Mouse (Mus musculus): ENCODE results near the gene Kcnj6. TPM values are rescaled to one million over a fixed set of nuclear protein-coding genes. Genes with fewer than 3 reads are reported as not detected.
"Not testable (repeated sequence)": the region's sequence is repeated elsewhere in the genome, so short reads cannot be mapped to it uniquely, and the experiment has no call there.

Kcnj6 gene
- polyA plus RNA-seq, 1 experiment from 2014 or later: not detected

- H3K4me2 ChIP-seq: no peak overlapping the region
These were observed 175.9 kb downstream of the Kcnj6 start for GRCm38 (mm10) chr16:94821610-94822009.

GRCm38 (mm10) chr16:94816391-94816790 lies 181.1 kb downstream of the Kcnj6 start:
- Histone ChIP-seq H3K27ac (no peak overlapping the region), H3K4me2 (no peak overlapping the region), H3K9ac (replicated peaks) (no peak overlapping the region), H3K9me3 (peaks cover 19% of the 10 kb centered on the region), H3K4me3 (replicated peaks) (no peak overlapping the region), H3K27me3 (no peaks in the 10 kb centered on the region), H3K4me1 (replicated peaks) (no peaks in the 10 kb centered on the region), H3K36me3 (no peaks in the 10 kb centered on the region)
- ATAC-seq (ENCODE audit: insufficient number of reproducible peaks, insufficient read depth, low FRiP score, low TSS enrichment, low read depth): no peak
- WGBS: 17% methylated on average over 6 of the region's 6 CpGs

More at GRCm38 (mm10) chr16:94821610-94822009, 175.9 kb downstream of the Kcnj6 start:
- no peaks in the 10 kb centered on the region for H3K27me3 ChIP-seq
- H3K27ac ChIP-seq: no peak overlapping the region
- no peaks in the 10 kb centered on the region for H3K9me3 ChIP-seq
- H3K9ac ChIP-seq (replicated peaks): no peak overlapping the region
- ATAC-seq (ENCODE audit: insufficient number of reproducible peaks, insufficient read depth, low FRiP score, low TSS enrichment, low read depth): no peak
- no peak overlapping the region for H3K4me3 ChIP-seq (replicated peaks)
- WGBS: 87% methylated on average over 11 of the region's 11 CpGs
- H3K36me3 ChIP-seq: no peaks in the 10 kb centered on the region
- no peaks in the 10 kb centered on the region for H3K4me1 ChIP-seq (replicated peaks)

- H3K36me3 ChIP-seq: no peaks in the 10 kb centered on the region
- ATAC-seq (ENCODE audit: insufficient number of reproducible peaks, insufficient read depth, low FRiP score, low TSS enrichment, low read depth): no peak
These were observed 181.6 kb downstream of the Kcnj6 start for GRCm38 (mm10) chr16:94815891-94816290.

GRCm38 (mm10) chr16:94809286-94809685 lies 188.2 kb downstream of the Kcnj6 start:
- WGBS: 18% methylated on average over 1 of the region's 1 CpGs
- H3K9ac ChIP-seq (replicated peaks); H3K36me3 ChIP-seq; ATAC-seq (ENCODE audit: insufficient number of reproducible peaks, insufficient read depth, low FRiP score, low TSS enrichment, low read depth); H3K4me2 ChIP-seq; H3K4me3 ChIP-seq (replicated peaks); H3K27me3 ChIP-seq; H3K27ac ChIP-seq; H3K4me1 ChIP-seq (replicated peaks): not testable (repeated sequence)
- H3K9me3 ChIP-seq: peaks cover 17% of the 10 kb centered on the region

More at GRCm38 (mm10) chr16:94815891-94816290, 181.6 kb downstream of the Kcnj6 start:
- Histone ChIP-seq H3K27ac (no peak overlapping the region), H3K9me3 (peaks cover 19% of the 10 kb centered on the region), H3K27me3 (no peaks in the 10 kb centered on the region), H3K4me3 (replicated peaks) (no peak overlapping the region), H3K4me2 (no peak overlapping the region), H3K9ac (replicated peaks) (no peak overlapping the region), H3K4me1 (replicated peaks) (no peaks in the 10 kb centered on the region)
- WGBS: 83% methylated on average over 6 of the region's 6 CpGs

GRCm38 (mm10) chr16:94798241-94798640 lies 199.3 kb downstream of the Kcnj6 start:
- Histone ChIP-seq H3K4me3 (replicated peaks) (no peak overlapping the region), H3K27me3 (no peaks in the 10 kb centered on the region), H3K36me3 (no peaks in the 10 kb centered on the region), H3K9ac (replicated peaks) (no peak overlapping the region), H3K4me2 (no peak overlapping the region), H3K27ac (no peak overlapping the region), H3K4me1 (replicated peaks) (no peaks in the 10 kb centered on the region), H3K9me3 (peaks cover 7% of the 10 kb centered on the region; the same call in 1 of the 2 replicates)
- no peak for ATAC-seq (ENCODE audit: insufficient number of reproducible peaks, insufficient read depth, low FRiP score, low TSS enrichment, low read depth)
- WGBS: 87% methylated on average over 11 of the region's 12 CpGs

- Histone ChIP-seq H3K27ac (no peak overlapping the region), H3K4me2 (no peak overlapping the region), H3K9me3 (peaks cover 7% of the 10 kb centered on the region; the same call in 1 of the 2 replicates), H3K9ac (replicated peaks) (no peak overlapping the region), H3K27me3 (no peaks in the 10 kb centered on the region), H3K4me1 (replicated peaks) (no peaks in the 10 kb centered on the region), H3K4me3 (replicated peaks) (no peak overlapping the region), H3K36me3 (no peaks in the 10 kb centered on the region)
- ATAC-seq (ENCODE audit: insufficient number of reproducible peaks, insufficient read depth, low FRiP score, low TSS enrichment, low read depth): no peak
- WGBS: 89% methylated on average over 6 of the region's 6 CpGs
These were observed 200.1 kb downstream of the Kcnj6 start for GRCm38 (mm10) chr16:94797366-94797765.

- Histone ChIP-seq H3K4me2 (no peak overlapping the region), H3K27ac (no peak overlapping the region), H3K36me3 (no peaks in the 10 kb centered on the region), H3K27me3 (no peaks in the 10 kb centered on the region; the same call in 1 of the 2 replicates), H3K4me1 (replicated peaks) (no peaks in the 10 kb centered on the region), H3K9me3 (no peaks in the 10 kb centered on the region), H3K9ac (replicated peaks) (no peak overlapping the region), H3K4me3 (replicated peaks) (no peak overlapping the region)
- 71% methylated on average over 7 of the region's 7 CpGs for WGBS
- ATAC-seq (ENCODE audit: insufficient number of reproducible peaks, insufficient read depth, low FRiP score, low TSS enrichment, low read depth): no peak
These were observed 204.5 kb downstream of the Kcnj6 start for GRCm38 (mm10) chr16:94793041-94793440.

- no peaks in the 10 kb centered on the region for H3K36me3 ChIP-seq
- H3K4me1 ChIP-seq (replicated peaks): no peaks in the 10 kb centered on the region
- no peaks in the 10 kb centered on the region; the same call in 1 of the 2 replicates for H3K27me3 ChIP-seq
- H3K4me3 ChIP-seq (replicated peaks): no peak overlapping the region
- no peak overlapping the region for H3K4me2 ChIP-seq
- no peaks in the 10 kb centered on the region for H3K9me3 ChIP-seq
- no peak overlapping the region for H3K9ac ChIP-seq (replicated peaks)
- H3K27ac ChIP-seq: no peak overlapping the region
- ATAC-seq (ENCODE audit: insufficient number of reproducible peaks, insufficient read depth, low FRiP score, low TSS enrichment, low read depth): no peak
- WGBS: 35% methylated on average over 6 of the region's 6 CpGs
These were observed 207.5 kb downstream of the Kcnj6 start for GRCm38 (mm10) chr16:94789958-94790357.

- ATAC-seq (ENCODE audit: insufficient number of reproducible peaks, insufficient read depth, low FRiP score, low TSS enrichment, low read depth): no peak
- H3K27ac ChIP-seq: no peak overlapping the region
- 83% methylated on average over 7 of the region's 7 CpGs for WGBS
These were observed 208.8 kb downstream of the Kcnj6 start for GRCm38 (mm10) chr16:94788716-94789115.

GRCm38 (mm10) chr16:94788165-94788564 lies 209.3 kb downstream of the Kcnj6 start:
- H3K9me3 ChIP-seq: no peaks in the 10 kb centered on the region
- no peaks in the 10 kb centered on the region for H3K36me3 ChIP-seq
- no peaks in the 10 kb centered on the region; the same call in 1 of the 2 replicates for H3K27me3 ChIP-seq
- WGBS: 7% methylated on average over 16 of the region's 16 CpGs
- H3K4me3 ChIP-seq (replicated peaks): no peak overlapping the region
- no peak overlapping the region for H3K27ac ChIP-seq
- no peaks in the 10 kb centered on the region for H3K4me1 ChIP-seq (replicated peaks)
- H3K9ac ChIP-seq (replicated peaks): no peak overlapping the region
- H3K4me2 ChIP-seq: no peak overlapping the region
- no peak for ATAC-seq (ENCODE audit: insufficient number of reproducible peaks, insufficient read depth, low FRiP score, low TSS enrichment, low read depth)

More at GRCm38 (mm10) chr16:94788716-94789115, 208.8 kb downstream of the Kcnj6 start:
- H3K9ac ChIP-seq (replicated peaks): no peak overlapping the region
- no peaks in the 10 kb centered on the region for H3K4me1 ChIP-seq (replicated peaks)
- H3K9me3 ChIP-seq: no peaks in the 10 kb centered on the region
- H3K27me3 ChIP-seq: no peaks in the 10 kb centered on the region; the same call in 1 of the 2 replicates
- no peak overlapping the region for H3K4me2 ChIP-seq
- no peak overlapping the region for H3K4me3 ChIP-seq (replicated peaks)
- H3K36me3 ChIP-seq: no peaks in the 10 kb centered on the region

- Histone ChIP-seq H3K4me1 (replicated peaks) (no peaks in the 10 kb centered on the region), H3K9ac (replicated peaks) (no peak overlapping the region), H3K9me3 (no peaks in the 10 kb centered on the region), H3K27ac (no peak overlapping the region), H3K27me3 (no peaks in the 10 kb centered on the region; the same call in 1 of the 2 replicates), H3K36me3 (no peaks in the 10 kb centered on the region), H3K4me2 (no peak overlapping the region), H3K4me3 (replicated peaks) (no peak overlapping the region)
- WGBS: 81% methylated on average over 5 of the region's 5 CpGs
- no peak for ATAC-seq (ENCODE audit: insufficient number of reproducible peaks, insufficient read depth, low FRiP score, low TSS enrichment, low read depth)
These were observed 211.6 kb downstream of the Kcnj6 start for GRCm38 (mm10) chr16:94785873-94786272.

- Histone ChIP-seq H3K4me1 (replicated peaks) (no peaks in the 10 kb centered on the region), H3K4me2 (no peak overlapping the region), H3K27ac (no peak overlapping the region), H3K4me3 (replicated peaks) (no peak overlapping the region), H3K9me3 (peaks cover 5% of the 10 kb centered on the region; the same call in 1 of the 2 replicates), H3K9ac (replicated peaks) (no peak overlapping the region), H3K27me3 (no peaks in the 10 kb centered on the region; the same call in 1 of the 2 replicates), H3K36me3 (no peaks in the 10 kb centered on the region)
- no peak for ATAC-seq (ENCODE audit: insufficient number of reproducible peaks, insufficient read depth, low FRiP score, low TSS enrichment, low read depth)
- 68% methylated on average over 7 of the region's 7 CpGs for WGBS
These were observed 213.8 kb downstream of the Kcnj6 start for GRCm38 (mm10) chr16:94783696-94784095.
